Comparison of ENCODE assay signal across 7 mouse cellular contexts in the genomic region with DNA sequence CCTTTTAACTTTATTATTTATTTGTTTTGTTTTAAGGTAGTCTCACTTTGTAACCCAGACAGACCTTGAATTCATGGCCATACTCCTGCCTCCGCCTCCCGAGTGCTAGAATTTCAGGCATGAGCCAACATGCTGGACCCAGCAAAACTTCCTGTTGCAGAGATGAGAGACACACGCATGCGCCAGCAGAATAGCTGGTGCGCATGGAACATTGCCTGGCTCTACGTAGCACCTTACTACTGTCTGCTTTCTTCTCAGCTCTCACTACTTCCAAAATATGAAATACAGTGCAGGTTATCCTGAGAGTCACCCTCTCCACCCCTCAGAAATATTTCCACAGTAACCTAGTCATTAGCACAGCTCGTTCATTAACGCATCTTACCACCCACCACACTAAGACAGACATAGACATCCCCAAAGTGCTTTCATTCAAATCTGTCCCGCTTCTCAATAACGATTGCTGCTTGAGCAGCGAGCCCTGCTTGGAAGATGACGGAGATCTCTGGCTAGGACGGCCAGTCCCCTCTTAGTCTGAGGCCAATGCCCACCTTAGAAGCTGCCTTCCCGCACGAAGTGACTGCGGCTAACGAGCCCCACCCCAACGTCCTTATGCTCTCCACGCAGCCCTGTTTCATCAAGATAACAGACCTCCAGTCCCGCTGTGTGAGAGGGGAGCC.
A peak's percentile ranks its signal among the peaks of the same experiment; 100 is the strongest.
DNase-seq lines count a peak whose midpoint lies in the region; ATAC-seq and TF ChIP-seq lines count a peak whose summit lies in the region.

No protein-coding gene starts in this region.

- in situ Hi-C loops in ES-E14 (cut with MboI; ENCODE audit: low sequenced_read_pairs in 2 of 2, unreplicated experiment in 2 of 2): loop anchor here (25.0 kb wide), 2 partner anchors 202 to 777 kb away; no protein-coding TSS in a partner anchor

- 18% methylated on average over 20 of the region's 20 CpGs for WGBS in lung, postnatal 0 days
- WGBS in stomach, embryonic 15.5 days: 27% methylated on average over 20 of the region's 20 CpGs

- no peaks in the 10 kb centered on the region for H3K36me3 ChIP-seq in ES-E14 (ENCODE audit: control insufficient read depth, insufficient read depth, low read length, poor library complexity, severe bottlenecking)
- no peaks in the 10 kb centered on the region for H3K36me3 ChIP-seq in lung, postnatal 0 days (ENCODE audit: insufficient read depth, low read length)
- H3K36me3 ChIP-seq in stomach, embryonic 15.5 days: no peaks in the 10 kb centered on the region

- peaks cover 0 to 5% of the 10 kb centered on the region in 2 experiments; a peak in 1 of 4 replicates for H3K4me1 ChIP-seq in ES-E14 (ENCODE audit: control insufficient read depth in 2 of 2, insufficient read depth in 2 of 2, low read length in 2 of 2, poor library complexity in 1 of 2)
- no peaks in the 10 kb centered on the region; the same call in 1 of the 2 replicates for H3K4me1 ChIP-seq in lung, postnatal 0 days (ENCODE audit: insufficient read depth, low read depth, low read length)
- no peaks in the 10 kb centered on the region for H3K4me1 ChIP-seq in stomach, embryonic 15.5 days

- H3K4me3 ChIP-seq in ES-E14 (ENCODE audit: insufficient read depth in 1 of 2, low read depth in 1 of 2, low read length in 2 of 2, poor library complexity in 1 of 2, severe bottlenecking in 1 of 2): peak overlapping the region; percentile 57 to 67
- H3K4me3 ChIP-seq in lung, postnatal 0 days (ENCODE audit: low read depth, low read length): peak overlapping the region; percentile 66
- H3K4me3 ChIP-seq in stomach, embryonic 15.5 days (replicated peaks): peak overlapping the region; percentile 49

- peak overlapping the region; percentile 38 for H3K27ac ChIP-seq in ES-E14 (ENCODE audit: insufficient read depth, low read depth, low read length, poor library complexity, severe bottlenecking)
- peak overlapping the region; percentile 88 for H3K27ac ChIP-seq in lung, postnatal 0 days (ENCODE audit: low read length)
- peak overlapping the region; percentile 84 for H3K27ac ChIP-seq in stomach, embryonic 15.5 days

- peak overlapping the region; percentile 78 for H3K9ac ChIP-seq in ES-E14 (ENCODE audit: insufficient read depth, low read depth, low read length, poor library complexity, severe bottlenecking)
- peak overlapping the region; percentile 58 for H3K9ac ChIP-seq in lung, postnatal 0 days (replicated peaks; ENCODE audit: low read depth)
- peak overlapping the region; percentile 17; the same call in 1 of the 2 replicates for H3K9ac ChIP-seq in stomach, embryonic 15.5 days

- TF ChIP-seq CTCF in lung, postnatal 0 days (IDR thresholded peaks at IDR 0.05): no peak

- intact Hi-C loops in heart, postnatal 10 days (cut with DNase I): loop anchor here (1.0 kb wide), 1 partner anchor 193 kb away; no protein-coding TSS in a partner anchor

- TF ChIP-seq EP300 in lung, postnatal 0 days (IDR thresholded peaks at IDR 0.05): no peak

- H3K4me2 ChIP-seq in lung, postnatal 0 days (replicated peaks; ENCODE audit: low read depth, low read length): peak overlapping the region; percentile 78
- peak overlapping the region; percentile 72 for H3K4me2 ChIP-seq in stomach, embryonic 15.5 days

- no peaks in the 10 kb centered on the region for H3K9me3 ChIP-seq in ES-E14 (ENCODE audit: control insufficient read depth, insufficient read depth, low read depth, low read length)
- H3K9me3 ChIP-seq in lung, postnatal 0 days (ENCODE audit: low read length): no peaks in the 10 kb centered on the region
- H3K9me3 ChIP-seq in stomach, embryonic 15.5 days: no peaks in the 10 kb centered on the region

- peak; percentile 40 for DNase-seq in CD4-positive, CD25-positive, alpha-beta regulatory T cell, adult 2 months (ENCODE audit: low read depth, low spot score)
- no peak for DNase-seq in ES-E14 (ENCODE audit: low read depth, low spot score)
- peak; percentile 70 for DNase-seq in cerebellum, postnatal 36 days
- peak; percentile 29 to 44 for DNase-seq in heart, postnatal 10 days
- DNase-seq in kidney, postnatal 36 days: peak; percentile 37 to 53
- peak; percentile 65 for DNase-seq in lung, postnatal 0 days (ENCODE audit: low spot score)

- peak; percentile 41; the same call in 1 of the 2 replicates for ATAC-seq in lung, postnatal 0 days
- peak; percentile 41; the same call in 1 of the 2 replicates for ATAC-seq in stomach, embryonic 15.5 days (ENCODE audit: insufficient read depth, low FRiP score, low read depth)

- no peaks in the 10 kb centered on the region for H3K27me3 ChIP-seq in lung, postnatal 0 days (replicated peaks; ENCODE audit: insufficient read depth, low read length)
- H3K27me3 ChIP-seq in stomach, embryonic 15.5 days (replicated peaks): no peaks in the 10 kb centered on the region

TF ChIP-seq in ES-E14, 5 proteins besides CTCF, POLR2A, EP300 and RAD21:
- TF ChIP-seq CHD2 (IDR thresholded peaks at IDR 0.05; ENCODE audit: low read depth, low read length) (no peak), HCFC1 (IDR thresholded peaks at IDR 0.05; ENCODE audit: borderline replicate concordance, insufficient read depth, low read length) (no peak), MAFK (IDR thresholded peaks at IDR 0.05; ENCODE audit: insufficient read depth, low read depth, low read length) (no peak), ZC3H11A (IDR thresholded peaks at IDR 0.05; ENCODE audit: borderline replicate concordance, low read depth, low read length) (no peak), ZNF384 (IDR thresholded peaks at IDR 0.05; ENCODE audit: low read depth, low read length) (no peak)

Comparison
In these comparisons a context has a peak if more than half of its experiments do, and no peak if none do; other contexts are left out.
1. H3K27ac ChIP-seq: peak in every context shown above with its lines; median percentile 88 in lung, postnatal 0 days; 84 in stomach, embryonic 15.5 days; 38 in ES-E14.
2. H3K9ac ChIP-seq: peak in every context shown above with its lines; median percentile 78 in ES-E14; 58 in lung, postnatal 0 days; 17 in stomach, embryonic 15.5 days.